Mouse (Mus musculus) testis, adult 10 weeks (tissue): ENCODE measurements around the gene Trim2. TPM values are rescaled to one million over a fixed set of nuclear protein-coding genes. Genes with fewer than 3 reads are reported as not detected.

ENCODE experiments used
- polyA plus RNA-seq: library from polyadenylated mRNA; stranded (reverse); fragments of 350-450 nt; fragmentation: Illumina TruSeq; extraction: RNeasy Lipid Tissue Mini Kit (QIAGEN cat#74804); gene quantifications from one replicate; pipeline ENCODE4 v1.2.3, GENCODE M21; 2014; ENCODE audit warnings: low read depth, low replicate concordance

The Trim2 gene
- 0.81 TPM for polyA plus RNA-seq

DNA sequence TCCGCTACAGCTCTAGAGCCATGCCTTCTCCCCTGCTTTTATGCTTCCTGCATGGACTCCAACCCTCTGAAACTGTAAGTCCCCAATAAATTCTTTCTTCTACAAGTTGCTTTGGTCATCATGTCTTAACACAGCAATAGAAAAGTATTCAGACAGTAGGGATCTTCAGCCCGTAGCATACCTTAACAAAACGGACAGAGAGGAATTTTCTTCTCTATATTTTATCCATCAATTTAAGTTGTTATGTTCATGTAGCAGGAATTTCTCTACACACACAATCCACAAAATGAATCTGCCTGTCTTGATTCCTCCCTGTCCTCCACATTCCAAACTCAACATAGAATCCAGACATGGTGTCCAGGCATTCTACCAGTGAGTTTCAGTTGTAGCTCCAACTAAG, at the start of gene Trim2:
Gene Trim2 (minus strand): TSS at position 101 of the 400 bp plus-strand sequence.

DNA sequence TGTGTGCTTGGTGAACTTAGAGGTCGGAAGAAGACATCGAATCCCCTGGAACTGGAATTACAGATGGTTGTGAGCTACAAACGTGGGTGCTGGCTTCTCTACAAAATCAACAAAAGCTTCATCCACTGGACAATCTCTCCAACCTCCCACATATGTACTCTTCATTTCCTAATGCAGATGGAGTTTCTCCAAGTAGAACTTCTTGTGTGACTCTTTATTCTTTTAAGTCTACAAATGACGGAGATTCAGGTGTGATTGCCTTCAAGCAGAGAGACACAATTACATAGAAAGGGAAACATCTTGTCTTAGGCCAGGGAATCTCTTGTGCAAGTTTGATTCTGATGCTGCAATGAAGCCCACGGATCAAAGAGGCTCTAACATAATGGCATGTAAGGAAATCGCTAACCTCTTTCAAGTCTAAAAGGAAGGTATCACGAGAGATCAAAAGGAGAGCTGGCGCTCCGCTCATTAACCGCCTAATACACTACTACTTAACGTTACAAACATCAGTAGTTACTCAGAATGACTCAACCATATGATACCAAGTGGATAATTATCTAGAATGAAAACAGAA, 133.0 kb downstream of the Trim2 start, which contains the start of gene Gm6525:
Gene Gm6525 (plus strand): TSS at position 524 of the 574 bp plus-strand sequence.

DNA sequence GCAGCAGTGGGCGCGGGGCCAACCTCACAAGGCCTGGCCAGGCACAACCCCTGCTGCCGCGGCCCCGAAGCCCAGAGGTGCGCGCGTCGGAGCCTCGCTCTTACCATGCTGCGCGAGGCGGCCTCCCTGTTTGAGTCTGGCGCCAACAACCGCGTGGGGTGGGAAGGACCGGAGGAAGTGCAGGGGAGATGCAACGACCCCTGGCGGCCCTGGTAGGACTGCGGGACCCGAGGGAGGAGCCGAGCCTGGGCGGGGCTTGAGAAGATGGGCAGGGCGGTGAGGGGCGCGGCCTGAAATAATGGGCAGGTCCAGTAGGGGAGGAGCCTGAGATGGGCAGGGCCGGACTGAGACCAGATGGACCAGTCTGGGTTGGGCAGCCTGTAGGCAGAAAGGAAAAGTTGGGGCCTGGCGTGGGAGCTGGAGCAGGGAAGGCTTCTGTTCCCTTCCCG, 151.1 kb downstream of the Trim2 start, which contains the start of gene Mnd1:
Gene Mnd1 (minus strand): TSS at position 229 of the 449 bp plus-strand sequence.

Other genes with a start within 250 kb of the Trim2 start
- 10.8 TPM for gene Mnd1, start 151.1 kb downstream of the Trim2 start, polyA plus RNA-seq
- 3.3 TPM for gene Gm6525, start 132.8 kb downstream of the Trim2 start, polyA plus RNA-seq
- 25.7 TPM for gene Fhdc1, start 173.6 kb upstream of the Trim2 start, polyA plus RNA-seq